Mouse (Mus musculus) kidney, postnatal 0 days (tissue): ENCODE data around the gene Itga9. TPM values are rescaled to one million over a fixed set of nuclear protein-coding genes. Genes with fewer than 3 reads are reported as not detected.

Source experiments
- ATAC-seq: fragments of 200-750 bp; cut with Nextera tagmentation; replicated peaks from 2 replicates; pipeline ENCODE4 v1.8.0; 2017; ENCODE audit warnings: low read depth, moderate number of reproducible peaks, moderate TSS enrichment, moderate library complexity; ENCODE audit not compliant: low FRiP score
- DNase-seq: peaks from one replicate; pipeline ENCODE4 v3.0.0-alpha.2; 2016; ENCODE audit warnings: low spot score
- H3K27ac ChIP-seq: fragments of 300-500 bp; sonication (generic); 2 replicates; pipeline ENCODE4 v1.5.1; 2014; ENCODE audit warnings: mild to moderate bottlenecking
- H3K27me3 ChIP-seq: fragments of 300-500 bp; sonication (generic); 2 replicates; pipeline ENCODE4 v1.6.1; 2014; ENCODE audit warnings: low read length, mixed read lengths; ENCODE audit not compliant: insufficient read depth
- H3K36me3 ChIP-seq: fragments of 300-500 bp; sonication (generic); 2 replicates; pipeline ENCODE4 v1.6.1; 2014; ENCODE audit warnings: low read length, mixed read lengths; ENCODE audit not compliant: insufficient read depth
- H3K4me1 ChIP-seq: fragments of 300-500 bp; sonication (generic); replicated peaks from 2 replicates; pipeline ENCODE4 v1.6.1; 2014; ENCODE audit warnings: antibody characterized with exemption, low read length, mixed read lengths; ENCODE audit not compliant: insufficient read depth
- H3K4me2 ChIP-seq: fragments of 300-500 bp; sonication (generic); 2 replicates; pipeline ENCODE4 v1.6.1; 2014; ENCODE audit warnings: mild to moderate bottlenecking, low read length, moderate library complexity, mixed read lengths
- H3K4me3 ChIP-seq: fragments of 300-500 bp; sonication (generic); replicated peaks from 2 replicates; pipeline ENCODE4 v1.5.1; 2014; ENCODE audit warnings: low read depth, low read length
- H3K9ac ChIP-seq: fragments of 300-500 bp; sonication (generic); 2 replicates; pipeline ENCODE4 v1.6.1; 2014; ENCODE audit warnings: low read depth, low read length
- H3K9me3 ChIP-seq: fragments of 300-500 bp; sonication (generic); replicated peaks from 2 replicates; pipeline ENCODE4 v1.6.1; 2016; ENCODE audit warnings: low read length, inconsistent platforms, mixed read lengths
- CTCF ChIP-seq: IDR thresholded peaks from 2 replicates; pipeline ENCODE4 v1.5.1; 2016; ENCODE audit warnings: antibody characterized with exemption, low read depth, mild to moderate bottlenecking, moderate library complexity
- WGBS: fragments of 180-500 bp; shearing (Covaris S2); extraction: QIAGEN DNeasy Blood & Tissue Kit; methylation state at CpG from one replicate; pipeline ENCODE4 v1.1.7; 2014; 5-methylcytosine and 5-hydroxymethylcytosine counted together
- polyA plus RNA-seq: library from polyadenylated mRNA; unstranded; fragments of >200 nt; fragmentation: Nextera tagmentation; extraction: Ambion mirVana; gene quantifications from 2 replicates; pipeline ENCODE4 v1.2.1, GENCODE M21; 2015

Gene Itga9
- polyA plus RNA-seq, 1 experiment from 2014 or later: 23.2 TPM

GRCm38 (mm10) chr9:118832533-118832932 lies 226.0 kb downstream of the Itga9 start:
- Histone ChIP-seq H3K4me1 (no peaks in the 10 kb centered on the region), H3K9me3 (no peaks in the 10 kb centered on the region), H3K36me3 (peaks cover 10% of the 10 kb centered on the region; the same call in 1 of the 2 replicates), H3K9ac (no peak overlapping the region), H3K4me2 (no peak overlapping the region), H3K27ac (no peak overlapping the region), H3K4me3 (no peak overlapping the region), H3K27me3 (no peaks in the 10 kb centered on the region)
- 53% methylated on average over 3 of the region's 3 CpGs for WGBS
- DNase-seq (no peak), ATAC-seq (no peak)
- no peak for TF ChIP-seq CTCF

GRCm38 (mm10) chr9:118833413-118833812 lies 226.9 kb downstream of the Itga9 start:
- H3K27me3 ChIP-seq: no peaks in the 10 kb centered on the region
- H3K27ac ChIP-seq: no peak overlapping the region
- no peaks in the 10 kb centered on the region for H3K9me3 ChIP-seq
- WGBS: 73% methylated on average over 8 of the region's 8 CpGs
- ATAC-seq (no peak), DNase-seq (no peak)
- H3K36me3 ChIP-seq: peaks cover 10% of the 10 kb centered on the region; the same call in 1 of the 2 replicates
- H3K9ac ChIP-seq: no peak overlapping the region
- no peak for TF ChIP-seq CTCF
- no peak overlapping the region for H3K4me3 ChIP-seq
- no peak overlapping the region for H3K4me2 ChIP-seq
- no peaks in the 10 kb centered on the region for H3K4me1 ChIP-seq

- Histone ChIP-seq H3K4me1 (0 out of 2 replicates have a peak, but pooled peaks cover 3% of the 10 kb centered on the region), H3K27me3 (no peaks in the 10 kb centered on the region), H3K36me3 (peaks cover 6% of the 10 kb centered on the region; the same call in 1 of the 2 replicates), H3K9ac (no peak overlapping the region), H3K9me3 (no peaks in the 10 kb centered on the region), H3K4me2 (no peak overlapping the region), H3K4me3 (no peak overlapping the region), H3K27ac (no peak overlapping the region)
- 84% methylated on average over 7 of the region's 7 CpGs for WGBS
- TF ChIP-seq CTCF: no peak
- no peak for ATAC-seq
- DNase-seq: no peak
Measured at GRCm38 (mm10) chr9:118838910-118839667, 232.6 kb downstream of the Itga9 start.

- no peaks in the 10 kb centered on the region for H3K9me3 ChIP-seq
- no peak overlapping the region for H3K4me2 ChIP-seq
- no peaks in the 10 kb centered on the region for H3K27me3 ChIP-seq
- peaks cover 6% of the 10 kb centered on the region; the same call in 1 of the 2 replicates for H3K36me3 ChIP-seq
- TF ChIP-seq CTCF: no peak
- no peak for DNase-seq
- 75% methylated on average over 6 of the region's 6 CpGs for WGBS
- no peak overlapping the region for H3K9ac ChIP-seq
- H3K4me3 ChIP-seq: no peak overlapping the region
- H3K27ac ChIP-seq: 0 out of 2 replicates have a peak overlapping the region, but pooled peaks have one; percentile 50
- 0 out of 2 replicates have a peak, but pooled peaks cover 3% of the 10 kb centered on the region for H3K4me1 ChIP-seq
- no peak; the same call in 1 of the 2 replicates for ATAC-seq
Measured at GRCm38 (mm10) chr9:118841247-118841646, 234.8 kb downstream of the Itga9 start.

GRCm38 (mm10) chr9:118841907-118842432 lies 235.5 kb downstream of the Itga9 start:
- Histone ChIP-seq H3K36me3 (0 out of 2 replicates have a peak, but pooled peaks cover under 1% of the 10 kb centered on the region), H3K27ac (peak overlapping the region; percentile 50; the same call in 1 of the 2 replicates), H3K4me1 (0 out of 2 replicates have a peak, but pooled peaks cover 3% of the 10 kb centered on the region), H3K27me3 (no peaks in the 10 kb centered on the region), H3K4me2 (no peak overlapping the region), H3K9ac (no peak overlapping the region), H3K4me3 (no peak overlapping the region), H3K9me3 (no peaks in the 10 kb centered on the region)
- ATAC-seq (peak; percentile 40), DNase-seq (peak; percentile 62)
- WGBS: 44% methylated on average over 7 of the region's 7 CpGs
- no peak for TF ChIP-seq CTCF

- H3K27me3 ChIP-seq: no peaks in the 10 kb centered on the region
- no peaks in the 10 kb centered on the region for H3K36me3 ChIP-seq
- no peaks in the 10 kb centered on the region for H3K9me3 ChIP-seq
- H3K4me2 ChIP-seq: no peak overlapping the region
- ATAC-seq (no peak), DNase-seq (no peak)
- H3K4me1 ChIP-seq: 0 out of 2 replicates have a peak, but pooled peaks cover 3% of the 10 kb centered on the region
- TF ChIP-seq CTCF: no peak
- 70% methylated on average over 5 of the region's 5 CpGs for WGBS
- no peak overlapping the region for H3K27ac ChIP-seq
- H3K9ac ChIP-seq: no peak overlapping the region
- no peak overlapping the region for H3K4me3 ChIP-seq
Measured at GRCm38 (mm10) chr9:118843711-118844110, 237.2 kb downstream of the Itga9 start.
